Mouse (Mus musculus) kidney, postnatal 4 days (tissue): ENCODE data around the gene BC048562.

Experiments used
- DNase-seq, 2 experiments: peaks; one replicate each; pipeline ENCODE4 v3.0.0; 2021; ENCODE audit warnings: mixed read lengths in 2 of 2

The BC048562 gene

GRCm38 (mm10) chr9:108480813-108481519, 44.7 kb downstream of the BC048562 start:
- DNase-seq, result no peak

GRCm38 (mm10) chr9:108481520-108482210, 45.4 kb downstream of the BC048562 start:
- DNase-seq, result no peak

GRCm38 (mm10) chr9:108483051-108483790, 46.9 kb downstream of the BC048562 start:
- DNase-seq, result no peak

GRCm38 (mm10) chr9:108484021-108484420, 47.7 kb downstream of the BC048562 start:
- DNase-seq, result no peak

GRCm38 (mm10) chr9:108485301-108485875, 49.1 kb downstream of the BC048562 start:
- DNase-seq, result no peak

GRCm38 (mm10) chr9:108486973-108487530, 50.8 kb downstream of the BC048562 start:
- no peak for DNase-seq

- no peak for DNase-seq
Observed at GRCm38 (mm10) chr9:108488403-108488802, 52.1 kb downstream of the BC048562 start.

- no peak for DNase-seq
Observed at GRCm38 (mm10) chr9:108489215-108489614, 52.9 kb downstream of the BC048562 start.

- no peak for DNase-seq
Observed at GRCm38 (mm10) chr9:108489702-108490558, 53.6 kb downstream of the BC048562 start.

GRCm38 (mm10) chr9:108490559-108491285, 54.4 kb downstream of the BC048562 start, which contains the start of gene Usp19:
Usp19 (plus strand) TSS chr9:108490602.
- DNase-seq, result peak; percentile 97 to 98

GRCm38 (mm10) chr9:108491286-108491580, 55.0 kb downstream of the BC048562 start:
- DNase-seq, result no peak

GRCm38 (mm10) chr9:108492043-108492750, 55.9 kb downstream of the BC048562 start:
- DNase-seq, result peak in 1 of 2 experiments; percentile 26

GRCm38 (mm10) chr9:108493246-108493645, 57.0 kb downstream of the BC048562 start:
- no peak for DNase-seq

GRCm38 (mm10) chr9:108494146-108494825, 58.0 kb downstream of the BC048562 start:
- no peak for DNase-seq

GRCm38 (mm10) chr9:108494905-108495304, 58.6 kb downstream of the BC048562 start:
- DNase-seq, result no peak
